ENCODE assay signal across 9 mouse cellular contexts in the genomic region with DNA sequence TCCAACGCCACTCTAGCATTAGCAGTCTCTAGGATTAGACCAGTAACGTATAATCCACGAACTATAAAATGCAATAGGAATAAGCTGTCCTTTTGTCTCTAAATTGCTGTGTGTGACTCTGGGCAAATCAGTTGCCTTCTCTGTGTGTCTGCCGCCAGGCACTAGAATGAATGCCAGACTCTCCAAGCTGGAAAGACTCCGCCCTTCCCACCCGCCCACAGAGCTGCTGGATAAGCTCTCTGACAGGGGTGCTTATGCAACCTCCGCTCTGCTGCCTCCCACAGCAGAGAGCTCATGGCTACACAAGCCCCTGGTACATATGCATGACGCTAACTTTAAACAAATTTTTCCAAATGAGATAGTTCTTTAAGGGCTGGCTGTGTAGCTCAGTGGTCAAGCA. TPM values are rescaled to one million over a fixed set of nuclear protein-coding genes. Genes with fewer than 3 reads are reported as not detected.
DNase-seq lines count a peak whose midpoint lies in the region; ATAC-seq and TF ChIP-seq lines count a peak whose summit lies in the region.
"Had no signal": no experiment of that assay in that cellular context is flagged by ENCODE, and none has a peak within 500 bp of the region (broad histone marks: within the 10 kb centered on the region; RNA-seq: fewer than 3 reads in every experiment).

No protein-coding gene starts in this region.

- intact Hi-C loops in heart, postnatal 10 days (cut with DNase I) = loop anchor here (5.0 kb wide), 1 partner anchor 183 kb away; the partner anchor contains the start of genes Mapk14 and Slc26a8

- peak; percentile 23; the same call in 1 of the 2 replicates for TF ChIP-seq POLR2A in olfactory bulb, adult 2 months (IDR thresholded peaks at IDR 0.05; ENCODE audit: insufficient read depth, low read depth, low read length)

- peak overlapping the region; percentile 96 for H3K27ac ChIP-seq in olfactory bulb, adult 2 months (ENCODE audit: insufficient read depth, low read depth, low read length)
- H3K27ac ChIP-seq: limb, embryonic 13.5 days had no signal

- no peak overlapping the region for H3K4me3 ChIP-seq in olfactory bulb, adult 2 months (ENCODE audit: insufficient read depth, low read depth, low read length)
- H3K4me3 ChIP-seq: limb, embryonic 13.5 days had no signal

- peaks cover 36% of the 10 kb centered on the region for H3K4me1 ChIP-seq in olfactory bulb, adult 2 months (ENCODE audit: control insufficient read depth, insufficient read depth, low read length)

- peak; percentile 26 for DNase-seq in ovary, adult 18-20 months (ENCODE audit: low spot score)
- no peak for DNase-seq in ovary, postnatal 10 days (ENCODE audit: low spot score)
- peak; percentile 74 for DNase-seq in fat pad, adult 2 months (ENCODE audit: extremely low read depth, low read depth, low spot score)
- DNase-seq in heart, postnatal 10 days = peak; percentile 75 to 80
- peak; percentile 75 for DNase-seq in left cerebral cortex, adult 11 months (ENCODE audit: low spot score)
- DNase-seq in thymus, adult 18-20 months = no peak

- WGBS in olfactory bulb, adult 2 months = 11% methylated on average over 8 of the region's 8 CpGs

- ATAC-seq in megakaryocyte progenitor cell, adult 5-6 weeks (replicated peaks; ENCODE audit: poor library complexity) = no peak

- no peak for TF ChIP-seq CTCF in olfactory bulb, adult 2 months (IDR thresholded peaks at IDR 0.05; ENCODE audit: insufficient read depth, low read depth, low read length)

RNA-seq across cellular contexts. Expression of gene Pnpla1, which starts 17.1 kb away (rescaled TPM):
- total RNA-seq in heart, postnatal 10 days (2021) = not detected
- not detected in 2 replicates for polyA plus RNA-seq in olfactory bulb, adult 2 months (2012; ENCODE audit: insufficient read depth, insufficient read length, low replicate concordance, missing spikeins)
- 0.02 and 0.10 TPM in 2 replicates for total RNA-seq in megakaryocyte progenitor cell, adult 5-6 weeks (2015)
- 0.14 TPM in 1 of 2 replicates, not detected in the other for total RNA-seq in megakaryocyte progenitor cell, adult 5-6 weeks (2017)

RNA-seq across cellular contexts. Expression of gene 4930539E08Rik, which starts 39.8 kb away (rescaled TPM):
- total RNA-seq in heart, postnatal 10 days (2021) = under 1 TPM in 1 of 2 experiments, not detected in 1; 0.05 TPM
- not detected in 2 replicates for polyA plus RNA-seq in olfactory bulb, adult 2 months (2012; ENCODE audit: insufficient read depth, insufficient read length, low replicate concordance, missing spikeins)
- total RNA-seq in megakaryocyte progenitor cell, adult 5-6 weeks (2015) = 0.66 and 1.4 TPM in 2 replicates
- total RNA-seq in megakaryocyte progenitor cell, adult 5-6 weeks (2017) = 0.96 and 1.1 TPM in 2 replicates

Comparison
In these comparisons a context has a peak if more than half of its experiments do, and no peak if none do; other contexts are left out.
1. DNase-seq: peak in ovary, adult 18-20 months (single experiment), fat pad, adult 2 months (single experiment), heart, postnatal 10 days (2 of 2) and left cerebral cortex, adult 11 months (single experiment); none in ovary, postnatal 10 days (single experiment) and thymus, adult 18-20 months (0 of 2).